Mouse (Mus musculus): ENCODE measurements around the gene Ccdc150.

DNA sequence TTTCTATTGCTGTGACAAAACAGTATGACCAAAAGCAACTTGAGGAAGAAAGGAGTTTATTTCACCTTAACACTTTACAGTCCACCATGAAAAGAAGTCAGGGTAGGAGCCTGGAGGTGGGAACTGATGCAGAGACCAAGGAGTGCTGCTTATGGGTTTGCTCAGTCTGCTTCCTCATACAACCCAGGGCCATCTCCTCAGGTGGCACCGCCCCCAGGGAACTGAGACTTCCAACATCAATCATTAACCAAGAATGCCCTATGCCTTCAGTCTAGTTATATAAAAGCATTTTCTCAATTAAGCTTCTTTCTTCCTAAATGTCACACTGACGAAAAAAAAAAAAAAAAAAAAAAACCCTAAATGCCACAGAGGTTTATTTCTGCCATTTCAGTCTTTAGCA, 55.9 kb downstream of the Ccdc150 start:
- TF ChIP-seq POLR2A (IDR thresholded peaks at IDR 0.05; ENCODE audit: extremely low read depth, insufficient read depth, low read length) (no peak), CTCF (IDR thresholded peaks at IDR 0.05; ENCODE audit: low read depth, low read length) (no peak)

All from liver, adult 2 months (tissue).